Mouse (Mus musculus): ENCODE measurements around the gene Snrpd2. TPM values are rescaled to one million over a fixed set of nuclear protein-coding genes. Genes with fewer than 3 reads are reported as not detected.

The Snrpd2 gene
- polyA plus RNA-seq, 1 experiment from 2014 or later: 107 TPM

DNA sequence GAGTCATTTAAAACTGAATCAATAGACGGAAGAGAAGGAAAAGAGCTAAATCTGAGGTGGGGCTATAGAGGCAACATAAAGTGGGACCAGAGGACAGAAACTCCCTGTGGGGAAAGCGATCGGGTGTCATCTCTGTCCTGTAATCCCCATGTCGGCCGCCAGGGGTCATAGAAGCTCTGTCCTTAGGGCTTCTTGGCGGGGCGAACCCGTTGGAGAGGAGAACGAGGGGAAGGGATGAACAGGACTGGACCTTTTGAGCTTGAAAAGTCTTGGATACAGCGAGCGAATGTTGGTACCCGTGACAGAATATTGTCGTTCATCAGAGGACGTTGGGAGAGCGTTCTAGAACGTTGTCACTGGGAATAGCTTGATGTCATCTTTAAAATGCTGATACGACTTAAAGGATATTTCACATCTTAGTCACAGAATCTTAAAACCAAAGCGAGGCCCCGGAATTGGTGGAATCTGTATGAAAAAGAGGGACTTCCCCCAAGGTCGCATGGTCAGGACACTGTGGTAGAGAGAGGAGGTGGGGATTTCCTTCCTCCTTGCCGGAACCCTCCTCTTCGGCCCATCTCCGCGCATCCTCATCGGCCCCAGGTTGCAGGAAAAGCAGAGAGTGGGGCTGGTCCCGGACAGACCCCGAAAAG lies 29.0 kb downstream of the Snrpd2 start:
- peaks cover 47% of the 10 kb centered on the region for H3K4me1 ChIP-seq
- 4% methylated on average over 27 of the region's 27 CpGs for WGBS
- peak overlapping the region; percentile 35 for H3K4me3 ChIP-seq

GRCm38 (mm10) chr7:19179173-19179572 lies 29.7 kb downstream of the Snrpd2 start:
- Histone ChIP-seq H3K27ac (replicated peaks) (no peak overlapping the region), H3K4me1 (peaks cover 50% of the 10 kb centered on the region), H3K9me3 (0 out of 2 replicates have a peak, but pooled peaks cover 6% of the 10 kb centered on the region), H3K36me3 (peaks cover 13% of the 10 kb centered on the region), H3K4me3 (peak overlapping the region; percentile 35), H3K9ac (peak overlapping the region; percentile 29), H3K27me3 (replicated peaks) (peaks cover 59% of the 10 kb centered on the region), H3K4me2 (peak overlapping the region; percentile 61)
- ATAC-seq (ENCODE audit: extremely low read depth, insufficient number of reproducible peaks, low FRiP score, low TSS enrichment): no peak
- WGBS: 1% methylated on average over 31 of the region's 32 CpGs

More for the DNA sequence above, 29.0 kb downstream of the Snrpd2 start:
- Histone ChIP-seq H3K27me3 (replicated peaks) (peaks cover 63% of the 10 kb centered on the region), H3K9me3 (0 out of 2 replicates have a peak, but pooled peaks cover 6% of the 10 kb centered on the region), H3K27ac (replicated peaks) (no peak overlapping the region), H3K36me3 (peaks cover 9% of the 10 kb centered on the region), H3K9ac (peak overlapping the region; percentile 29), H3K4me2 (peak overlapping the region; percentile 61)
- ATAC-seq (ENCODE audit: extremely low read depth, insufficient number of reproducible peaks, low FRiP score, low TSS enrichment): no peak

- Histone ChIP-seq H3K27me3 (replicated peaks) (peaks cover 55% of the 10 kb centered on the region), H3K4me2 (peak overlapping the region; percentile 61), H3K4me1 (peaks cover 58% of the 10 kb centered on the region), H3K9me3 (0 out of 2 replicates have a peak, but pooled peaks cover 6% of the 10 kb centered on the region), H3K4me3 (no peak overlapping the region), H3K36me3 (peaks cover 13% of the 10 kb centered on the region), H3K27ac (replicated peaks) (no peak overlapping the region), H3K9ac (peak overlapping the region; percentile 6; the same call in 1 of the 2 replicates)
- WGBS: 38% methylated on average over 6 of the region's 6 CpGs
- ATAC-seq (ENCODE audit: extremely low read depth, insufficient number of reproducible peaks, low FRiP score, low TSS enrichment): no peak
Observed at GRCm38 (mm10) chr7:19179936-19180335, 30.4 kb downstream of the Snrpd2 start.

DNA sequence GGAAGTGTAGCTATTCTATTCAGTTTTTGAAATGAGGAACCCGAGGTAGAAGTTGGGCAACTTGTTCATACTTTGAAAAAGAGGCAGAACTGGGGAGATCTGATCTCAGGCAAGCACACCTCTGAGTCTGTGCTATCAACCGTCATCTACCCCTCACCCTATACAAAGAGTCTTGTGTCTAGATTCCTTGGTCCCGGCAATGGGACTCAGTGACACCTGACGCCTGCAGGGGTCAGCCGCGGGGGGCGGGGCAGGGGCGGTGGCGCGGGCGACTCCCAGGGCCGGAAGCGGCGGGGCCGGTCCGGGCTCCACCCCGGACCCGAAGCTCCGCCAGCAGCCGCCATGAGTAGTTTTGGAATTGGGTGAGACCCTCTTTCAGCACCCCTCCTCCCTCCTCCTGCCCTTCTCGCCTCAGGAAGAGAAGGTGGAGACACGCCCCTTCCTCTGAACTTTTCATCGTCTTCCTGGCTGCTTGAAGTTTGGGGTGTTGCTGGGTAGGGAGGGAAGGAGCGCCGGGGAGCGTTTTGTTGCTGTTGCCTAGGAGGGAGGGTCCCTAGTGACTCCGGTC lies 31.4 kb downstream of the Snrpd2 start:
- H3K4me1 ChIP-seq: peaks cover 66% of the 10 kb centered on the region
- ATAC-seq (ENCODE audit: extremely low read depth, insufficient number of reproducible peaks, low FRiP score, low TSS enrichment): peak; percentile 56; the same call in 1 of the 2 replicates
- H3K27me3 ChIP-seq (replicated peaks): peaks cover 46% of the 10 kb centered on the region
- H3K4me2 ChIP-seq: peak overlapping the region; percentile 90
- 1% methylated on average over 27 of the region's 27 CpGs for WGBS
- 0 out of 2 replicates have a peak overlapping the region, but pooled peaks have one; percentile 24 for H3K27ac ChIP-seq (replicated peaks)
- peak overlapping the region; percentile 76 for H3K4me3 ChIP-seq
- peaks cover 18% of the 10 kb centered on the region for H3K36me3 ChIP-seq
- H3K9me3 ChIP-seq: 0 out of 2 replicates have a peak, but pooled peaks cover 6% of the 10 kb centered on the region
- H3K9ac ChIP-seq: peak overlapping the region; percentile 89

DNA sequence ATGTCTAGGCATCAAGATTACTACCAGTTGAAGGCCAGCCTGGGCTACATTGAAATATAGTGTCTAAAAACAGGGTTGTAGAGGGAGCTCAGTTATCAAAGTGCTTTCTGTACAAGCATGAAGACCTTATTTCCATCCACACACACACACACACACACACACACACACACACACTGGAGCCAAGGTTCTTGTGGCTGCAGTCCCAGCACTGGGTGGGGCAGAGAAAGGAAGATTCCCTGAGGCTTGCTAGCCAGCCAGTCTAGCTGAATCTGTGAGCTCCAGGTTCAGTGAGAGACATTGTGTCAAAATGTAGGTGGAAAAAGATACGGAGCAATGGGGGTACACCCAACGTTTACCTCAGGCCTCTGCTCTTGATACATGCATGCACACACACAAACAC lies 34.7 kb downstream of the Snrpd2 start:
- H3K27me3 ChIP-seq (replicated peaks): peaks cover 14% of the 10 kb centered on the region
- H3K4me2 ChIP-seq: no peak overlapping the region; the same call in 1 of the 2 replicates
- H3K9ac ChIP-seq: peak overlapping the region; percentile 15
- WGBS: 84% methylated on average over 2 of the region's 2 CpGs
- no peak for ATAC-seq (ENCODE audit: extremely low read depth, insufficient number of reproducible peaks, low FRiP score, low TSS enrichment)
- H3K4me3 ChIP-seq: no peak overlapping the region
- peaks cover 44% of the 10 kb centered on the region for H3K4me1 ChIP-seq
- H3K36me3 ChIP-seq: peaks cover 47% of the 10 kb centered on the region
- no peaks in the 10 kb centered on the region for H3K9me3 ChIP-seq
- H3K27ac ChIP-seq (replicated peaks): peak overlapping the region; percentile 80

DNA sequence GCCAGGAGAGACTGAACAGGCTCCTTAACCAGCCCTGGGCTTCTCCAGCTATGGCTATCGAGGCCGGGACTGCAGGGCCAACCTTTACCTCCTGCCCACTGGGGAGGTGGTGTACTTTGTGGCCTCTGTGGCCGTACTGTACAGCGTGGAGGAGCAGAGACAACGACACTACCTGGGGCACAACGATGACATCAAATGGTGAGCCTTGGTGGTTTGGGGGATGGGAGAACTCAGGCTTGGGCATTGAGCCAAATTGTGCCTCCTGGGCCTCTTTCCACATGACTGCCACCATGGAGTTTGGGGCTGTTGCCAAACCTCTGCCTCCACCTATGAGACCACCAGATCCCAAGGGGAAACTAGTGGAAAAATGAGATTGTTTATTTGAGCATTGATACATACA lies 35.2 kb downstream of the Snrpd2 start:
- Histone ChIP-seq H3K27me3 (replicated peaks) (peaks cover 9% of the 10 kb centered on the region), H3K9ac (peak overlapping the region; percentile 15; the same call in 1 of the 2 replicates), H3K4me2 (peak overlapping the region; percentile 18), H3K9me3 (no peaks in the 10 kb centered on the region), H3K4me3 (no peak overlapping the region), H3K4me1 (peaks cover 39% of the 10 kb centered on the region), H3K27ac (replicated peaks) (peak overlapping the region; percentile 80), H3K36me3 (peaks cover 49% of the 10 kb centered on the region)
- 61% methylated on average over 6 of the region's 6 CpGs for WGBS
- ATAC-seq (ENCODE audit: extremely low read depth, insufficient number of reproducible peaks, low FRiP score, low TSS enrichment): no peak

DNA sequence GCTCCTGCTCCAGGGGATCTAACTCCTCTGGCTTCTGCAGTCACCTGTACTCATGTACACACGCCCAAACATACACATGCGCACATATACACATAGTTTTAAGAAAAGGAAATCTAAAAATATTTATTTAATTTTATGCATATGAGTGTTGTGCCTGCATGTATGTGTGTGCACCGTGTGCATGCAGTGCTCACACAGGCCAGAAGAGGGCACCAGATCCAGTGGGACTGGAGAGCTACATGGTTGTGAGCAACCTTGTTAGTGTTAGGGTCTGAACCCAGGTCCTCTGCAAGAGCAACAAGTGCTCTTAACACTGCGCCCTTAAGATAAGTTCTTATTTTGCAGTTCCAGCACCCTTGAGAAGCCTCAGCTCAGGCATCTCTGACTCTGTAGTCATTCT lies 45.2 kb downstream of the Snrpd2 start:
- H3K9ac ChIP-seq: no peak overlapping the region
- ATAC-seq (ENCODE audit: extremely low read depth, insufficient number of reproducible peaks, low FRiP score, low TSS enrichment): no peak
- H3K9me3 ChIP-seq: peaks cover 7% of the 10 kb centered on the region
- H3K27me3 ChIP-seq (replicated peaks): no peaks in the 10 kb centered on the region
- H3K27ac ChIP-seq (replicated peaks): no peak overlapping the region
- no peak overlapping the region for H3K4me2 ChIP-seq
- H3K4me1 ChIP-seq: peaks cover 7% of the 10 kb centered on the region
- 91% methylated on average over 4 of the region's 4 CpGs for WGBS
- no peak overlapping the region for H3K4me3 ChIP-seq
- H3K36me3 ChIP-seq: peaks cover 89% of the 10 kb centered on the region

DNA sequence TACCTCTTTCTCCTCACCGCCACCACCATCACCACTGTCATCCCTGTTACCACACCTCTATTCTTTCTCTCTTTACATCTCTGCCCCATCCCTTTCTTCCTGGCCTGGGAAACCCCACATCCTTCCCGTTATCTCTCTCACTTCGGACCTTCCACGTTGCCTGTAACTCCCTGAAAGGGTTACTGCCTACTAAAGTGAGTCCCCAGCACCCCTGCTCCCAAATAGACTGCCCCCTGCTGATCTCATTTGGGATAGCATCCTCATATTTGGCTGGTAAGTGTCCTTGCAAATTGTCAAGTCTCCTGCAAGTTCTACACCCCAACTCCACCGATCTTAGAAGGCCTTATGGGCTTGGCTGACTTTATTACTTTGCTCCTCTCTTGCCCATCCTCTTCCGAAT lies 47.2 kb downstream of the Snrpd2 start:
- Histone ChIP-seq H3K4me2 (no peak overlapping the region), H3K4me1 (peaks cover 2% of the 10 kb centered on the region), H3K36me3 (peaks cover 86% of the 10 kb centered on the region), H3K27me3 (replicated peaks) (no peaks in the 10 kb centered on the region), H3K9me3 (peaks cover 7% of the 10 kb centered on the region), H3K27ac (replicated peaks) (no peak overlapping the region), H3K9ac (no peak overlapping the region), H3K4me3 (no peak overlapping the region)
- 45% methylated on average over 6 of the region's 6 CpGs for WGBS
- no peak for ATAC-seq (ENCODE audit: extremely low read depth, insufficient number of reproducible peaks, low FRiP score, low TSS enrichment)

DNA sequence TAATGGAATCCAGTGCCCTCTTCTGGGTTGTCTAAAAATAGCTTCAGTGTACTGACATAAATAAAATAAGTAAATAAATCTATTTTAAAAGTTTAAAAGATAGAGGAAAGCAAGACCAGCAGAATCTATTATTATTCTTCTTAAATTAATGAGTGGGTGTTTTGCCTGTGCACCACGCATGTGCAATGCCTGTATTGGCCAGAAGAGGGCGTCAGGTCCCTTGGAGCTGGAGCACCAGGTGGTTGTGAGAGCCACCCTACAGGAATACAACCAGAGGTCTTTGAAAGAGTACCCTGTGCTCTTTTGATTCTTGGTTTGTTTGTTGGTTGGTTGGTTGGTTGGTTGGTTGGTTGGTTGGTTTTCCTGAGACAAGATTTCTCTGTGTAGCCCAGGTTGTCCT lies 48.5 kb downstream of the Snrpd2 start:
- H3K4me2 ChIP-seq: no peak overlapping the region
- H3K9ac ChIP-seq: no peak overlapping the region
- H3K4me3 ChIP-seq: no peak overlapping the region
- no peak for ATAC-seq (ENCODE audit: extremely low read depth, insufficient number of reproducible peaks, low FRiP score, low TSS enrichment)
- H3K4me1 ChIP-seq: no peaks in the 10 kb centered on the region
- peaks cover 7% of the 10 kb centered on the region for H3K9me3 ChIP-seq
- WGBS: 25% methylated on average over 2 of the region's 2 CpGs
- H3K27me3 ChIP-seq (replicated peaks): no peaks in the 10 kb centered on the region
- no peak overlapping the region for H3K27ac ChIP-seq (replicated peaks)
- H3K36me3 ChIP-seq: peaks cover 88% of the 10 kb centered on the region

- 69% methylated on average over 15 of the region's 15 CpGs for WGBS
- Histone ChIP-seq H3K9me3 (no peaks in the 10 kb centered on the region), H3K27me3 (replicated peaks) (no peaks in the 10 kb centered on the region), H3K4me2 (no peak overlapping the region), H3K9ac (no peak overlapping the region), H3K4me3 (no peak overlapping the region), H3K27ac (replicated peaks) (no peak overlapping the region), H3K36me3 (peaks cover 85% of the 10 kb centered on the region), H3K4me1 (no peaks in the 10 kb centered on the region)
- ATAC-seq (ENCODE audit: extremely low read depth, insufficient number of reproducible peaks, low FRiP score, low TSS enrichment): no peak
Observed at GRCm38 (mm10) chr7:19201660-19202059, 52.1 kb downstream of the Snrpd2 start.

GRCm38 (mm10) chr7:19202065-19202850 lies 52.7 kb downstream of the Snrpd2 start:
- Histone ChIP-seq H3K27ac (replicated peaks) (no peak overlapping the region), H3K4me1 (no peaks in the 10 kb centered on the region), H3K9ac (no peak overlapping the region), H3K9me3 (no peaks in the 10 kb centered on the region), H3K4me2 (no peak overlapping the region), H3K27me3 (replicated peaks) (no peaks in the 10 kb centered on the region), H3K36me3 (peaks cover 84% of the 10 kb centered on the region), H3K4me3 (no peak overlapping the region)
- WGBS: 57% methylated on average over 15 of the region's 15 CpGs
- no peak for ATAC-seq (ENCODE audit: extremely low read depth, insufficient number of reproducible peaks, low FRiP score, low TSS enrichment)

Data from heart, embryonic 13.5 days (tissue).